Mouse (Mus musculus): ENCODE measurements at regions not wholly inside any gene's neighbourhood (a gene's known extent, or its start where the extent isn't known, plus 50 kb on each side); places are given as distances from the start of the nearest gene placed in this dataset.

- Histone ChIP-seq H3K4me3 (replicated peaks; ENCODE audit: low read length) (no peak overlapping the region), H3K27me3 (ENCODE audit: insufficient read depth, low read length) (peaks cover 4% of the 10 kb centered on the region; the same call in 1 of the 2 replicates), H3K9me3 (ENCODE audit: low read length) (no peaks in the 10 kb centered on the region), H3K4me1 (replicated peaks; ENCODE audit: low read depth, low read length) (peaks cover 40% of the 10 kb centered on the region), H3K36me3 (ENCODE audit: insufficient read depth, low read length) (no peaks in the 10 kb centered on the region)
- TF ChIP-seq CTCF (conservative IDR thresholded peaks at IDR 0.05; ENCODE audit: low read length) (peak; percentile 16), NANOG (IDR thresholded peaks at IDR 0.05; ENCODE audit: borderline replicate concordance, low read length) (no peak), POU5F1 (IDR thresholded peaks at IDR 0.05; ENCODE audit: borderline replicate concordance, low read length) (no peak)
These were observed 96.7 kb upstream of the Map4k3 start for GRCm38 (mm10) chr17:80824826-80825517.

GRCm38 (mm10) chr17:80824261-80824660, 96.0 kb upstream of the Map4k3 start:
- H3K9me3 ChIP-seq (ENCODE audit: low read length), result no peaks in the 10 kb centered on the region
- no peak for TF ChIP-seq NANOG (IDR thresholded peaks at IDR 0.05; ENCODE audit: borderline replicate concordance, low read length)
- TF ChIP-seq CTCF (conservative IDR thresholded peaks at IDR 0.05; ENCODE audit: low read length), result no peak
- TF ChIP-seq POU5F1 (IDR thresholded peaks at IDR 0.05; ENCODE audit: borderline replicate concordance, low read length), result no peak
- H3K4me1 ChIP-seq (replicated peaks; ENCODE audit: low read depth, low read length), result peaks cover 40% of the 10 kb centered on the region
- H3K36me3 ChIP-seq (ENCODE audit: insufficient read depth, low read length), result no peaks in the 10 kb centered on the region
- peaks cover 4% of the 10 kb centered on the region; the same call in 1 of the 2 replicates for H3K27me3 ChIP-seq (ENCODE audit: insufficient read depth, low read length)
- H3K4me3 ChIP-seq (replicated peaks; ENCODE audit: low read length), result no peak overlapping the region

DNA sequence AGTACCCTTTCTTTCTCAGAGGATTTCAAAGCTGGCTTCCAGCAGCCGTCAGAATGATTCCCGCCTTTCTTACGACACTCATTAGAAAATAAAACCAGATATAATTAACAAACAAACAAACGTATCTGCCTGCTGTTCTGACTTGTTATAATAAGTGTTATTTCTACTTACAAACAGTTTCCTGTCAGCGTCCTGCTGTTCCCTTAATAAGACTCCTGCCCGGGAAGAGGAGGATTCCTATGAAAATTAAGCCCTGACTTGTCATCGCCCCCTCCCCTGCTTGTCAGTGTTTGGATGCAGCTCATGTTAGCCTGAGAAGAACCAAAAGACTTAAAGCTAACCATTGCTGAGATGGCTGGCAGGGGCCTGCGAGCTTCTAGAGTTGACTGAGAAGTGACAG, 92.6 kb upstream of the Map4k3 start:
- H3K9me3 ChIP-seq (ENCODE audit: low read length), result no peaks in the 10 kb centered on the region
- no peaks in the 10 kb centered on the region for H3K36me3 ChIP-seq (ENCODE audit: insufficient read depth, low read length)
- H3K4me3 ChIP-seq (replicated peaks; ENCODE audit: low read length), result no peak overlapping the region
- H3K4me1 ChIP-seq (replicated peaks; ENCODE audit: low read depth, low read length), result peaks cover 27% of the 10 kb centered on the region
- TF ChIP-seq NANOG (IDR thresholded peaks at IDR 0.05; ENCODE audit: borderline replicate concordance, low read length), result no peak
- TF ChIP-seq POU5F1 (IDR thresholded peaks at IDR 0.05; ENCODE audit: borderline replicate concordance, low read length), result no peak
- TF ChIP-seq CTCF (conservative IDR thresholded peaks at IDR 0.05; ENCODE audit: low read length), result no peak
- no peaks in the 10 kb centered on the region for H3K27me3 ChIP-seq (ENCODE audit: insufficient read depth, low read length)

DNA sequence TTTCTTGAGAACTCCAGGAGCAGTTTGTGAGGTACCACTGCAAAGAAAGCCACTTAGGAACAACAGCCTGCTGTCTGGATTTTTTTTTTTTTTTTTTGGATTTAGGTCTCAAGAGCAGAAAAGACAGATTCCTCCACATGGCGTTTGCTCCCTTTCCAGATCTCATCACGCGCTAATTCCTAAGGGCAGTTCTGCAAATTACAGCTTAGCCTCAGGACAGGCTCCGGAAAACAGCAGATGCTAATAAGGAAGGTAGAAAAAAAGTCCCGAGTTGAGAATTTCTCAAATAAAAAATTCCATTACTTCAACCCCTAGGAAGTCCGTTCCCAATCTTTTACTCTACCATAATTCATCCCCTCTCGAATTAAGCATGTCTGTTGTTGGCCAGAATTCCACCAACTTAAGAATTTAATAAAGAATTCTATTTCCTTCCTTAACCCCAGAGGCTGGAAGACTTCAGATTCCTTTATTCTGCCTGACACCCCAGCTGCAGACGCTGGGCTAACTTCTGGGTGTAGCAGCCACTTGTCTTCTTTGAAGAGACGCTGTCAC, 90.3 kb upstream of the Map4k3 start:
- H3K27me3 ChIP-seq (ENCODE audit: insufficient read depth, low read length), result no peaks in the 10 kb centered on the region
- H3K4me1 ChIP-seq (replicated peaks; ENCODE audit: low read depth, low read length), result peaks cover 28% of the 10 kb centered on the region
- H3K9me3 ChIP-seq (ENCODE audit: low read length), result no peaks in the 10 kb centered on the region
- no peak overlapping the region for H3K4me3 ChIP-seq (replicated peaks; ENCODE audit: low read length)
- H3K36me3 ChIP-seq (ENCODE audit: insufficient read depth, low read length), result no peaks in the 10 kb centered on the region
- TF ChIP-seq CTCF (conservative IDR thresholded peaks at IDR 0.05; ENCODE audit: low read length) (no peak), NANOG (IDR thresholded peaks at IDR 0.05; ENCODE audit: borderline replicate concordance, low read length) (no peak), POU5F1 (IDR thresholded peaks at IDR 0.05; ENCODE audit: borderline replicate concordance, low read length) (no peak)

GRCm38 (mm10) chr17:80815747-80816146, 87.5 kb upstream of the Map4k3 start:
- Histone ChIP-seq H3K4me1 (replicated peaks; ENCODE audit: low read depth, low read length) (peaks cover 29% of the 10 kb centered on the region), H3K36me3 (ENCODE audit: insufficient read depth, low read length) (no peaks in the 10 kb centered on the region), H3K9me3 (ENCODE audit: low read length) (peaks cover 8% of the 10 kb centered on the region), H3K27me3 (ENCODE audit: insufficient read depth, low read length) (no peaks in the 10 kb centered on the region), H3K4me3 (replicated peaks; ENCODE audit: low read length) (no peak overlapping the region)
- TF ChIP-seq CTCF (conservative IDR thresholded peaks at IDR 0.05; ENCODE audit: low read length) (peak; percentile 92), NANOG (IDR thresholded peaks at IDR 0.05; ENCODE audit: borderline replicate concordance, low read length) (no peak)

GRCm38 (mm10) chr17:80813194-80813593, 84.9 kb upstream of the Map4k3 start:
- TF ChIP-seq NANOG (IDR thresholded peaks at IDR 0.05; ENCODE audit: borderline replicate concordance, low read length) (no peak), CTCF (conservative IDR thresholded peaks at IDR 0.05; ENCODE audit: low read length) (no peak), POU5F1 (IDR thresholded peaks at IDR 0.05; ENCODE audit: borderline replicate concordance, low read length) (no peak)
- peaks cover 45% of the 10 kb centered on the region for H3K4me1 ChIP-seq (replicated peaks; ENCODE audit: low read depth, low read length)
- H3K36me3 ChIP-seq (ENCODE audit: insufficient read depth, low read length), result 0 out of 2 replicates have a peak, but pooled peaks cover 7% of the 10 kb centered on the region
- H3K27me3 ChIP-seq (ENCODE audit: insufficient read depth, low read length), result no peaks in the 10 kb centered on the region
- H3K4me3 ChIP-seq (replicated peaks; ENCODE audit: low read length), result no peak overlapping the region
- peaks cover 32% of the 10 kb centered on the region for H3K9me3 ChIP-seq (ENCODE audit: low read length)

GRCm38 (mm10) chr17:80809275-80809674, 81.0 kb upstream of the Map4k3 start:
- Histone ChIP-seq H3K27me3 (ENCODE audit: insufficient read depth, low read length) (no peaks in the 10 kb centered on the region), H3K36me3 (ENCODE audit: insufficient read depth, low read length) (peaks cover 24% of the 10 kb centered on the region), H3K9me3 (ENCODE audit: low read length) (peaks cover 57% of the 10 kb centered on the region), H3K4me3 (replicated peaks; ENCODE audit: low read length) (no peak overlapping the region), H3K4me1 (replicated peaks; ENCODE audit: low read depth, low read length) (peaks cover 43% of the 10 kb centered on the region)
- TF ChIP-seq NANOG (IDR thresholded peaks at IDR 0.05; ENCODE audit: borderline replicate concordance, low read length) (peak; percentile 84), POU5F1 (IDR thresholded peaks at IDR 0.05; ENCODE audit: borderline replicate concordance, low read length) (no peak)

DNA sequence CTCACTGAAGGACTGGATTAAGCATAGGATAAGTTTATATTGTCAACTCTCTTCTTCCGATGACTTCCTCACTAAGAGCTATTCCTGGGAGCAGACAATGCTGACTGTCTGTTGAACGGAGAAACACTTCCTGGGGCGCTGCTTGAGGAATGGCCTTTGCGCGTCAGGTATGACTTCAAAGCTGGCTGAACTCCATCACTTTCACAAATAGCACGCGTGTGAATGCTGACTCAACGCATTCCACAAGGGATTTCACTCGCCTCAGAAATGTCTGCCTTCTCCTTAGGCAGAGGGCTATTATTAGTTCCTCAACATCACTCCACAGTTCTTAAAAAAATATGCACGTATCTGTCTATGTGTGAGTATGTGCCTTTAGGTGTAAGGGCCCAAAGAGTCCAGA, 79.8 kb upstream of the Map4k3 start:
- Histone ChIP-seq H3K27me3 (ENCODE audit: insufficient read depth, low read length) (no peaks in the 10 kb centered on the region), H3K36me3 (ENCODE audit: insufficient read depth, low read length) (peaks cover 26% of the 10 kb centered on the region), H3K9me3 (ENCODE audit: low read length) (peaks cover 57% of the 10 kb centered on the region), H3K4me3 (replicated peaks; ENCODE audit: low read length) (0 out of 2 replicates have a peak overlapping the region, but pooled peaks have one; percentile 0), H3K4me1 (replicated peaks; ENCODE audit: low read depth, low read length) (peaks cover 47% of the 10 kb centered on the region)
- TF ChIP-seq CTCF (conservative IDR thresholded peaks at IDR 0.05; ENCODE audit: low read length) (no peak), NANOG (IDR thresholded peaks at IDR 0.05; ENCODE audit: borderline replicate concordance, low read length) (no peak), POU5F1 (IDR thresholded peaks at IDR 0.05; ENCODE audit: borderline replicate concordance, low read length) (no peak)
